Mouse (Mus musculus) adrenal gland, postnatal 0 days (tissue): Measurements from ENCODE around the gene Gm28557. TPM values are rescaled to one million over a fixed set of nuclear protein-coding genes. Genes with fewer than 3 reads are reported as not detected.

Source experiments
- polyA plus RNA-seq: library from polyadenylated mRNA; unstranded; fragments of >200 nt; fragmentation: Nextera tagmentation; extraction: Ambion mirVana; gene quantifications from 2 replicates; pipeline ENCODE4 v1.2.1, GENCODE M21; 2015

The Gm28557 gene
- 2.5 and 3.9 TPM in 2 replicates for polyA plus RNA-seq

GRCm38 (mm10) chr13:67108194-67108820, at the start of gene Gm28557:
TSS of gene Gm28557 (minus strand) at chr13:67108604.

GRCm38 (mm10) chr13:67121360-67121759, 13.0 kb upstream of the Gm28557 start, which contains the start of gene Zfp759:
TSS of gene Zfp759 (plus strand) at chr13:67121660.

GRCm38 (mm10) chr13:67116163-67116562, 7.8 kb upstream of the Gm28557 start, which contains the start of gene Rslcan18:
TSS of gene Rslcan18 (minus strand) at chr13:67116263.

GRCm38 (mm10) chr13:67097876-67098275, 10.5 kb downstream of the Gm28557 start, which contains the start of gene Zfp708:
TSS of gene Zfp708 (minus strand) at chr13:67097976.

GRCm38 (mm10) chr13:67060786-67061358, 47.5 kb downstream of the Gm28557 start, which contains the start of gene Zfp712:
TSS of gene Zfp712 (minus strand) at chr13:67061170.

Other genes starting within 250 kb of the Gm28557 start
- gene Gm10767, start 203.7 kb downstream of the Gm28557 start, polyA plus RNA-seq, result 0.75 and 1.4 TPM in 2 replicates
- gene Zfp712, start 47.4 kb downstream of the Gm28557 start, polyA plus RNA-seq, result 2.0 TPM in 2 replicates
- gene Zfp708, start 10.6 kb downstream of the Gm28557 start, polyA plus RNA-seq, result 3.9 and 6.4 TPM in 2 replicates
- gene Rslcan18, start 7.7 kb upstream of the Gm28557 start, polyA plus RNA-seq, result 0.08 and 0.36 TPM in 2 replicates
- 1.7 and 2.7 TPM in 2 replicates for gene Zfp759, start 13.1 kb upstream of the Gm28557 start, polyA plus RNA-seq
- gene Rsl1, start 64.6 kb upstream of the Gm28557 start, polyA plus RNA-seq, result 5.3 and 7.5 TPM in 2 replicates
- gene Zfp455, start 85.9 kb upstream of the Gm28557 start, polyA plus RNA-seq, result 1.8 and 1.9 TPM in 2 replicates
- gene Zfp458, start 169.9 kb upstream of the Gm28557 start, polyA plus RNA-seq, result 0.96 and 1.4 TPM in 2 replicates
- 0.44 and 0.83 TPM in 2 replicates for gene Zfp457, start 197.9 kb upstream of the Gm28557 start, polyA plus RNA-seq
- gene Zfp595, start 224.0 kb upstream of the Gm28557 start, polyA plus RNA-seq, result 1.1 and 2.0 TPM in 2 replicates